ENCODE assay signal across 9 mouse cellular contexts in the genomic region with DNA sequence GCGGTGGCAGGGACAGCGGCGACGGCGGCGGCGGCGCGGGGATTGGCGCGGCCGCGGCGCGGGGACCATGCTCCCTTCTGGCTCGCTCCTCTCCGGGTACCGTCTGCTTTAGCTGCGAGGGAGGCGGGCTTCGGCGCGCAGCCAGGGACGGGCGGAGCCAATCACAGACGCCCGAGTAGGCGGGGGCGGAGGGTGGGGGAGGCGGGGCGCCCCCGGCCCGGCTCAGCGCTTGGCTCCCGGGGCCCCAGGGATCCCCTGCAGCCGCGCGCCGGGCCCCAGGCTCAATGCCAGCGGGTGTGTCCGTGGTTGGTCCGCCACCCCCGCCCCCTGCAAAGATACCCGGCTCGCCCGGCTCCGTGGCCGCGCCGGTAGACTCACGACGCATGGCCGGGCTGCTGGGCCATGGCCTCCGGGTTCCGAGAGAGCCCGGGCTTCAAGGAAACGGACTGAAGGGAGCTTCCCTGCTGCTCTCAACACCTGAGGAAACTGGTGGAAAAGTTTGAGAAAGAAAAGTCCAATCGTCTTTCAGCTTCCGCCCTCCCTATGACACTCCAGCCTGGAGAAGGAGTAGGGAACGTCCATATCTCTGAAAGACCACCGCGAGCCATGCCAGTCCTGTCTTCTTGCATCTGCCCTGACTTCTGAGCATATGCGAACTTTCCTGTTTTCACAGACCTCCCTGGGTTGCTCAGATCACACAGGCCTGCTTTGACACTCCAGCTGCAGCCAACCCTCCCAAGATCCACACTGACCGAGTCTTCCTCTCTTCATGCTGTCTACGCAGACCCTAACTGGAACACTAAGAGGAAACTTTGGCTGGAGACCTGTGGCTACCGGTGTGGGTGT. TPM values are rescaled to one million over a fixed set of nuclear protein-coding genes. Genes with fewer than 3 reads are reported as not detected.
DNase-seq lines count a peak whose midpoint lies in the region; ATAC-seq and TF ChIP-seq lines count a peak whose summit lies in the region.
"Had no signal": no experiment of that assay in that cellular context is flagged by ENCODE, and none has a peak within 500 bp of the region (broad histone marks: within the 10 kb centered on the region; RNA-seq: fewer than 3 reads in every experiment).

Gene Klhl29 (minus strand): TSS at position 67 of the 846 bp plus-strand sequence.

- peak within 1 kb of the TSS; percentile 88 for H3K4me3 ChIP-seq in embryonic facial prominence, embryonic 14.5 days (ENCODE audit: low read depth, low read length)
- H3K4me3 ChIP-seq in limb, embryonic 12.5 days (replicated peaks): peak within 1 kb of the TSS; percentile 84
- H3K4me3 ChIP-seq in midbrain, embryonic 14.5 days (replicated peaks; ENCODE audit: low read depth, low read length): peak within 1 kb of the TSS; percentile 83
- peak within 1 kb of the TSS; percentile 81 for H3K4me3 ChIP-seq in testis, adult 2 months (ENCODE audit: control insufficient read depth, low read depth, low read length)

- H3K9ac ChIP-seq in embryonic facial prominence, embryonic 14.5 days (ENCODE audit: low read depth, low read length): peak within 1 kb of the TSS; percentile 80
- peak within 1 kb of the TSS; percentile 86 for H3K9ac ChIP-seq in limb, embryonic 12.5 days (replicated peaks)
- peak within 1 kb of the TSS; percentile 95 for H3K9ac ChIP-seq in midbrain, embryonic 14.5 days (replicated peaks; ENCODE audit: low read length)

- peak within 1 kb of the TSS; percentile 74 for H3K27ac ChIP-seq in embryonic facial prominence, embryonic 14.5 days (replicated peaks; ENCODE audit: low read depth, low read length)
- H3K27ac ChIP-seq in limb, embryonic 12.5 days: peak within 1 kb of the TSS; percentile 83
- peak within 1 kb of the TSS; percentile 92 for H3K27ac ChIP-seq in midbrain, embryonic 14.5 days (replicated peaks; ENCODE audit: low read depth, low read length)
- no peak within 1 kb of the TSS for H3K27ac ChIP-seq in testis, adult 2 months (ENCODE audit: control insufficient read depth, insufficient read depth, low read depth, low read length)

- DNase-seq in spleen, adult 18-20 months: peak; percentile 8 to 38
- DNase-seq in spleen, postnatal 14 days (ENCODE audit: low spot score in 2 of 2): no peak
- peak; percentile 94 for DNase-seq in embryonic facial prominence, embryonic 14.5 days (ENCODE audit: low spot score)
- DNase-seq in heart, adult 8-10 months (ENCODE audit: low spot score): peak; percentile 66
- DNase-seq in kidney, adult 8-10 months: peak; percentile 58 to 79
- peak; percentile 94 for DNase-seq in midbrain, embryonic 14.5 days

- no peaks in the 10 kb centered on the region for H3K36me3 ChIP-seq in embryonic facial prominence, embryonic 14.5 days (ENCODE audit: control insufficient read depth, insufficient read depth, low read length)
- no peaks in the 10 kb centered on the region for H3K36me3 ChIP-seq in limb, embryonic 12.5 days
- no peaks in the 10 kb centered on the region for H3K36me3 ChIP-seq in midbrain, embryonic 14.5 days (ENCODE audit: control insufficient read depth, insufficient read depth, low read length)
- no peaks in the 10 kb centered on the region for H3K36me3 ChIP-seq in testis, adult 2 months (ENCODE audit: control insufficient read depth, insufficient read depth, low read length)

- WGBS in embryonic facial prominence, embryonic 14.5 days: 2% methylated on average over 48 of the region's 66 CpGs
- WGBS in limb, embryonic 12.5 days: 1% methylated on average over 58 of the region's 66 CpGs
- WGBS in midbrain, embryonic 14.5 days: 2% methylated on average over 55 of the region's 66 CpGs

- no peak for TF ChIP-seq CTCF in testis, adult 2 months (IDR thresholded peaks at IDR 0.05; ENCODE audit: control insufficient read depth, insufficient read depth, insufficient replicate concordance, low read depth, low read length)

- peaks cover 14% of the 10 kb centered on the region for H3K4me1 ChIP-seq in embryonic facial prominence, embryonic 14.5 days (ENCODE audit: control insufficient read depth, insufficient read depth, low read length)
- peaks cover 20% of the 10 kb centered on the region for H3K4me1 ChIP-seq in limb, embryonic 12.5 days (replicated peaks)
- H3K4me1 ChIP-seq in midbrain, embryonic 14.5 days (ENCODE audit: control insufficient read depth, insufficient read depth, low read length): peaks cover 12% of the 10 kb centered on the region; the same call in 1 of the 2 replicates
- peaks cover 20% of the 10 kb centered on the region for H3K4me1 ChIP-seq in testis, adult 2 months (ENCODE audit: control insufficient read depth, insufficient read depth, low read length)

- peak within 1 kb of the TSS; percentile 98 for H3K4me2 ChIP-seq in embryonic facial prominence, embryonic 14.5 days (ENCODE audit: low read depth, low read length)
- peak within 1 kb of the TSS; percentile 98 for H3K4me2 ChIP-seq in limb, embryonic 12.5 days
- H3K4me2 ChIP-seq in midbrain, embryonic 14.5 days (ENCODE audit: low read length): peak within 1 kb of the TSS; percentile 97

- peaks cover 11% of the 10 kb centered on the region; the same call in 1 of the 2 replicates for H3K27me3 ChIP-seq in embryonic facial prominence, embryonic 14.5 days (replicated peaks; ENCODE audit: control insufficient read depth, insufficient read depth, low read length)
- H3K27me3 ChIP-seq in limb, embryonic 12.5 days: peaks cover 15% of the 10 kb centered on the region
- H3K27me3 ChIP-seq in midbrain, embryonic 14.5 days (ENCODE audit: control insufficient read depth, insufficient read depth, low read length): no peaks in the 10 kb centered on the region; the same call in 1 of the 2 replicates
- no peaks in the 10 kb centered on the region; the same call in 1 of the 2 replicates for H3K27me3 ChIP-seq in testis, adult 2 months (ENCODE audit: control insufficient read depth, insufficient read depth, low read length)

- no peak for TF ChIP-seq POLR2A in testis, adult 2 months (IDR thresholded peaks at IDR 0.05; ENCODE audit: control insufficient read depth, low read depth, low read length)

- peak; percentile 94 for ATAC-seq in embryonic facial prominence, embryonic 14.5 days (ENCODE audit: low read depth)
- ATAC-seq in limb, embryonic 12.5 days (ENCODE audit: insufficient number of reproducible peaks, insufficient read depth, low FRiP score, low TSS enrichment, low read depth): peak; percentile 92
- peak; percentile 95 for ATAC-seq in midbrain, embryonic 14.5 days (ENCODE audit: low FRiP score, low TSS enrichment)

- H3K9me3 ChIP-seq in embryonic facial prominence, embryonic 14.5 days (ENCODE audit: control insufficient read depth, low read length): no peaks in the 10 kb centered on the region
- H3K9me3 ChIP-seq in limb, embryonic 12.5 days: no peaks in the 10 kb centered on the region
- no peaks in the 10 kb centered on the region for H3K9me3 ChIP-seq in midbrain, embryonic 14.5 days (ENCODE audit: control insufficient read depth, low read length)

RNA-seq across cellular contexts. Expression of gene Klhl29, which starts in this region (rescaled TPM):
- polyA plus RNA-seq in embryonic facial prominence, embryonic 14.5 days (2014; fragmentation: Nextera tagmentation; extraction: Ambion mirVana): 3.6 and 3.7 TPM in 2 replicates
- total RNA-seq in heart, adult 8-10 months (2022): under 1 TPM; 0.24 to 0.72 (median 0.39) TPM
- polyA plus RNA-seq in limb, embryonic 12.5 days (2016; fragmentation: Nextera tagmentation; extraction: Ambion mirVana): 2.9 and 3.1 TPM in 2 replicates
- polyA plus RNA-seq in midbrain, embryonic 14.5 days (2014; fragmentation: Nextera tagmentation; extraction: Ambion mirVana): 8.4 and 9.5 TPM in 2 replicates
- polyA plus RNA-seq in testis, adult 2 months (2012; rRNA removed): 1.1 and 1.5 TPM in 2 replicates
- polyA plus RNA-seq: C2C12 had no signal

Comparison
In these comparisons a context has a peak if more than half of its experiments do, and no peak if none do; other contexts are left out.
1. DNase-seq: peak in spleen, adult 18-20 months (2 of 2), embryonic facial prominence, embryonic 14.5 days (single experiment), kidney, adult 8-10 months (2 of 2) and midbrain, embryonic 14.5 days (single experiment); none in spleen, postnatal 14 days (0 of 2).
2. Peak in DNase-seq in heart, adult 8-10 months; RNA of the gene not detected or under 1 TPM.
3. Peak in every context shown above with its lines, with median percentiles within 50 percentile points of each other: ATAC-seq, H3K4me2 ChIP-seq, H3K4me3 ChIP-seq and H3K9ac ChIP-seq.